Mouse (Mus musculus): ENCODE data around the gene Ccdc150.

DNA sequence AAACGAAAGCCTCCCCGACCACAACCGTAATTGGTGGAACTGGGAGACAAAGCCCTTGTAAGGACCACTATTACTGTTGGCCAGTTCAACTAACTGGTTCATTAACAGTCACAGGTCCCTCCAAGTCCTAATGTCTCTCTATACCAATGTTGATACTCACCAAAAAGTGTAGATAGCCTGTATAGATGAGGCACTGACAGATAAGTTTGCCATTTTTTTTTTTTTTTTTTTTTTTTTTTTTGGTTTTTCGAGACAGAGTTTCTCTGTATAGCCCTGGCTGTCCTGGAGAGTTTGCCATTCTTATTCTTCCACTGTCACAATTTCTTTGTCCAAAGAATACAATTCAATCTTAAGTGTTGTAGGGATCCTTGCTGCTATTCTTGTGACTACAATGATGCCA lies 7.8 kb upstream of the Ccdc150 start:
- TF ChIP-seq KAT2A (conservative IDR thresholded peaks at IDR 0.05; ENCODE audit: low read depth, low read length) (no peak), MYC (IDR thresholded peaks at IDR 0.05; ENCODE audit: low read depth, low read length) (no peak), CTCF (IDR thresholded peaks at IDR 0.05 in 2 of 3, conservative IDR thresholded peaks at IDR 0.05 in 1 of 3; ENCODE audit: control insufficient read depth in 1 of 3, insufficient read depth in 1 of 3, low read depth in 2 of 3, low read length in 3 of 3, poor library complexity in 1 of 3, severe bottlenecking in 1 of 3) (no peak), USF1 (IDR thresholded peaks at IDR 0.05; ENCODE audit: low read depth, low read length) (no peak), POLR2A (IDR thresholded peaks at IDR 0.05; ENCODE audit: control insufficient read depth in 1 of 2, insufficient read depth in 1 of 2, low read depth in 1 of 2, low read length in 2 of 2, poor library complexity in 1 of 2) (no peak), TCF12 (IDR thresholded peaks at IDR 0.05; ENCODE audit: low read depth, low read length) (no peak)
